Mouse (Mus musculus): ENCODE measurements at regions not wholly inside any gene's neighbourhood (a gene's known extent, or its start where the extent isn't known, plus 50 kb on each side); places are given as distances from the start of the nearest gene placed in this dataset.

GRCm38 (mm10) chr3:147283724-147284123, 431.6 kb downstream of the Ttll7 start:
- DNase-seq, result no peak

- DNase-seq, result no peak
Observed at GRCm38 (mm10) chr3:147284357-147284756, 432.2 kb downstream of the Ttll7 start.

GRCm38 (mm10) chr3:147285496-147285895, 433.3 kb downstream of the Ttll7 start:
- no peak for DNase-seq

- DNase-seq, result no peak
Observed at GRCm38 (mm10) chr3:147287503-147287902, 435.3 kb downstream of the Ttll7 start.

GRCm38 (mm10) chr3:147291696-147292327, 439.6 kb downstream of the Ttll7 start:
- no peak for DNase-seq

GRCm38 (mm10) chr3:147298065-147298464, 445.9 kb downstream of the Ttll7 start:
- DNase-seq, result no peak

GRCm38 (mm10) chr3:147325522-147325921, 473.4 kb downstream of the Ttll7 start:
- no peak for DNase-seq

GRCm38 (mm10) chr3:147334301-147334700, 482.1 kb downstream of the Ttll7 start:
- DNase-seq, result no peak

GRCm38 (mm10) chr3:147335286-147335685, 483.1 kb downstream of the Ttll7 start:
- DNase-seq, result no peak

- no peak for DNase-seq
Observed at GRCm38 (mm10) chr3:147339427-147339826, 487.3 kb downstream of the Ttll7 start.

GRCm38 (mm10) chr3:147347278-147348039, 495.3 kb downstream of the Ttll7 start:
- no peak for DNase-seq

GRCm38 (mm10) chr3:147387077-147387476, 534.9 kb downstream of the Ttll7 start:
- no peak for DNase-seq

- no peak for DNase-seq
Observed at GRCm38 (mm10) chr3:147398298-147398697, 546.1 kb downstream of the Ttll7 start.

- no peak for DNase-seq
Observed at GRCm38 (mm10) chr3:147412274-147412673, 560.1 kb downstream of the Ttll7 start.

- DNase-seq, result no peak
Observed at GRCm38 (mm10) chr3:147416926-147417325, 564.8 kb downstream of the Ttll7 start.

- no peak for DNase-seq
Observed at GRCm38 (mm10) chr3:147419129-147419528, 567.0 kb downstream of the Ttll7 start.

GRCm38 (mm10) chr3:147422196-147422595, 570.0 kb downstream of the Ttll7 start:
- DNase-seq, result no peak

GRCm38 (mm10) chr3:147423895-147424575, 571.9 kb downstream of the Ttll7 start:
- no peak for DNase-seq

- DNase-seq, result no peak
Observed at GRCm38 (mm10) chr3:147428837-147429236, 576.7 kb downstream of the Ttll7 start.

- DNase-seq, result no peak
Observed at GRCm38 (mm10) chr3:147442925-147443690, 590.9 kb downstream of the Ttll7 start.

GRCm38 (mm10) chr3:147443691-147443960, 591.5 kb downstream of the Ttll7 start:
- no peak for DNase-seq

- DNase-seq, result no peak
Observed at GRCm38 (mm10) chr3:147444005-147444763, 592.0 kb downstream of the Ttll7 start.

All from gastrocnemius, postnatal 25 days (tissue).